Mouse (Mus musculus): ENCODE data around the gene Ttll6. TPM values are rescaled to one million over a fixed set of nuclear protein-coding genes. Genes with fewer than 3 reads are reported as not detected.
"Not testable (repeated sequence)": the region's sequence is repeated elsewhere in the genome, so short reads cannot be mapped to it uniquely, and the experiment has no call there.

The Ttll6 gene
- not detected in 2 replicates for total RNA-seq (2017)

DNA sequence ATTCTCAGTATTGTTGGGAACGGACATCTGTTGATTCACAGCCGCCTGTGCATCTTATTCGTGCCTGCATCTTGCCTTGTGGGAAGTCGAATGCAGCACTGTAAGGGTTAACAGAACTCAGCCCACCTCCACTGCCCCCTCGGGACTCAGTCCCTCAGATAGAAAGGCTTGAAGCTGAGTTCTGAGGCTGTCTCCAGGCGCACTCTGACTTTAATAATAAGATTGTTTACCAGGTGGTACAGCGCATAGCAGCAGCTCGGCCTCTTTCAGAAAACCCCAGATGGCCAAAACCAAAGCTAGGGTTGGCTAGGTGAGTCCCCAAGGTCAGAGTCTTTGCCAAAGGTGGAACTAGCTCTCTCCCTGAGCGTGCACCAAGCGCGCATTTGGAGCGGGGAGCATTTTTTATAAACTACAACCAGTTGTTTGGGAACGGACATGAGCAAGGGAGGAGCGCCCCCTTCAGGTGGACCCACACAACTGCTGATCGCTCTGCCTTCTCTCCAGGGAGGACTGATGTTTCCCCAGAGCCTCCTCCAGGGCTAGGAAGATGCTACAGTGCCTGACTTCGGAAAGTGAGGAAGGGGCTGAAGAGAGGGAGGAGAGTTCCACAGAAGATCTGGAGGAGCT lies at the start of gene Ttll6:
Gene Ttll6 (plus strand): TSS at position 548 of the 627 bp plus-strand sequence.
- ATAC-seq (ENCODE audit: extremely low read depth, insufficient number of reproducible peaks, low FRiP score, poor library complexity, severe bottlenecking), result no peak

DNA sequence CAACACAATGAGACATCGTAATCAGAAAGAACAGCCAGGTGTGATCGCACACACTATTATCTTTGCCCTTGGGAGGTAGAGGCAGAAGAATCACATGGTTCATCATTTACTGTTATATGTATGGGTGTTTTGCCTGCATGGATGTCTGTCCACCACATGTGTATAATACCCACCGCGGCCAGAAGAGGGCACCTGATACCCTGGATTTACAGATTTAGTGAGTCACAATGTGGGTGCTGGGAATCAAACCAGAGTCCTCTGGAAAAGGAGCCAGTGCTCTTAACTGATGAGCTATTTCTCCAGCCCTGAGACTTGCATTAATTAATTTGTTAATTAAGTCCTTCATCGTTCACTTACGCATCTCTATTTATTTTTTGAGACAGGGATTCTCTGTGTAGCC lies 45.6 kb upstream of the Ttll6 start:
- no peak for ATAC-seq (ENCODE audit: extremely low read depth, insufficient number of reproducible peaks, low FRiP score, poor library complexity, severe bottlenecking)

GRCm38 (mm10) chr11:96091073-96091472 lies 42.5 kb upstream of the Ttll6 start:
- no peak for ATAC-seq (ENCODE audit: extremely low read depth, insufficient number of reproducible peaks, low FRiP score, poor library complexity, severe bottlenecking)

DNA sequence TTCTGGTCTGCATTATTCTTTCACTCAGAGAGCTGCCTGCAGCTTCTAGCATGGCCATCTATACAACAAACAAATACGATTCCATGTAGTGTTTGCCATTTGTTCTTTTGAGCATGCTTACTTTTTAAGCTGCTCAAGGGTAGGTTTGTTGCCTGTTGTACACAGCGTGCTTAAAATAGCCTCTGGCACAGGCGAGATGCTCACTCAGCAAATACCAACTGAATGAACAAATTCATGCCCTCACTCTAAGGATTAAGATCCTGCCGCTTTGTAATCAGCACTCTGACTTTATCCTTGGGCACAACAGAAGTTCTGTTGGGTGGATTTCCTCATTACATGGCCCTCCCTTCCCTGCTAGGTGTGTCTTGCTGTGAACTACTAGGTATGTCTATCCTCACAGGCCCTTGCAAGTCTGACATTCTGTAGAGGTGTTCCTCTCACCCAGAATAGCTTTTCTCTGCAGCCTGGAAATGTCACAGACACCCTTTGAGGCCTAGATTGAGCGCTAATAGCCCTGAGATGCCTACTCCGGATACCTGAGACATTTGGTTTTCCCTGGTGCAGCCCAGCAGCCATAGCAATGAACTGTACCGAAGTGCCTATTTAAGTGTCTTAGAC lies 40.8 kb upstream of the Ttll6 start:
- no peak for ATAC-seq (ENCODE audit: extremely low read depth, insufficient number of reproducible peaks, low FRiP score, poor library complexity, severe bottlenecking)

DNA sequence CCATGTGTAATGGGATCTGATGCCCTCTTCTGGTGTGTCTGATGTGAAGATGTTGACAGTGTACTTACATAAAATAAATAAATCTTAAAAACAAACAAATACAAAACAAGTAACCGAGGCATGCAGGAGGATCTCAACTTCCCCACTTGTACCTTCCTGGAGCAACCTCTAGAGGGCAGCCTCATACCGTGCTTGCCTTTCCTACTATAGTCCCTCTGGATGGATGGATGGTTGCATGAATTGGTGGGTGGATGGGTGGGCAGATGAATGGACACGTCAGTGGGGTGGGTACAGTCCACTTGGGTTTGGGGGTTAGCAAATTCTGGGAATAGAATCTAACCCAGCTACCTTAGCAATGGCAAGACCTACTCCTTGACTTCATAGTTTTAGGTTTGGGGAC lies 40.2 kb upstream of the Ttll6 start:
- 0 out of 2 replicates have a peak, but pooled peaks have one; percentile 41 for ATAC-seq (ENCODE audit: extremely low read depth, insufficient number of reproducible peaks, low FRiP score, poor library complexity, severe bottlenecking)

DNA sequence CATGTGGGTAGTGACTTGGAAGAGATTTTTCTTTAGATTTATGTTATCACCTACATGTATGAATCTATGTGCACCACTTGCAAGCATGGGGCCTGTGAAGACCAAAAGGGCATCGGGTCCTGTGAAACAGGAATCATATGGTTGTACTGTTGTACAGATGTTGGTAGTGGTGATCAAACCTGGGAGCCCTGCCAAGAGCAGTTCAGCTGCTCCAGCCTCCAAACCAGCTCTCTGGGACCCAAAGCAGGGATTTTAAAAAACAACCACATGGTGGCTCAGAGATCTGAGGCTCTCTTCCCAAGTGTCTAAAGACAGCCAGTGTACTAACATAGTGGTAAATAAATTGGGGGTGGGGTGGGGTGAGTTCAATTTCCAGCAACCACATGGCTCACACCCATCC lies 25.2 kb upstream of the Ttll6 start:
- ATAC-seq (ENCODE audit: extremely low read depth, insufficient number of reproducible peaks, low FRiP score, poor library complexity, severe bottlenecking), result no peak

- ATAC-seq (ENCODE audit: extremely low read depth, insufficient number of reproducible peaks, low FRiP score, poor library complexity, severe bottlenecking), result not testable (repeated sequence)
These were observed 22.6 kb upstream of the Ttll6 start for GRCm38 (mm10) chr11:96110950-96111349.

- ATAC-seq (ENCODE audit: extremely low read depth, insufficient number of reproducible peaks, low FRiP score, poor library complexity, severe bottlenecking), result no peak
These were observed 21.8 kb upstream of the Ttll6 start, which contains the start of gene Calcoco2 for GRCm38 (mm10) chr11:96111751-96112150. Calcoco2 (minus strand) TSS chr11:96111964.

GRCm38 (mm10) chr11:96114077-96114476 lies 19.5 kb upstream of the Ttll6 start:
- no peak for ATAC-seq (ENCODE audit: extremely low read depth, insufficient number of reproducible peaks, low FRiP score, poor library complexity, severe bottlenecking)

GRCm38 (mm10) chr11:96115416-96115815 lies 18.2 kb upstream of the Ttll6 start:
- ATAC-seq (ENCODE audit: extremely low read depth, insufficient number of reproducible peaks, low FRiP score, poor library complexity, severe bottlenecking), result no peak

DNA sequence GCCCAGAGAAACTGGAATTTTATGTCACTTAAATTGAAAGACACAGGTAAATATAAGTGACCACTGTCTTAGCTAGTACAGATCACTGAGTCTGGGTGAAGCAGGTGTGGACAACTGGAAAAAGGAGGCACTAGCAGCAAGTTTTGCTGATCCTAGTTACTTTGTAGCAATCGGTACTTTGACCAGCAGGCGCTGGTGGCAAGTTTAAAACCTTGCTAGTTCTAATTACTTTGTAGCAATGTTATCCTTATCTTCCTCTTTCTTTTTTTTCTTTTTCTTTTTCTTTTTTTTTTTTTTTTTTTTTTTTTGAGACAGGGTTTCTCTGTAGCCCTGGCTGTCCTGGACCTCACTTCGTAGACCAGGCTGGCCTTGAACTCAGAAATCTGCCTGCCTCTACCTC lies 17.5 kb upstream of the Ttll6 start:
- ATAC-seq (ENCODE audit: extremely low read depth, insufficient number of reproducible peaks, low FRiP score, poor library complexity, severe bottlenecking), result no peak

DNA sequence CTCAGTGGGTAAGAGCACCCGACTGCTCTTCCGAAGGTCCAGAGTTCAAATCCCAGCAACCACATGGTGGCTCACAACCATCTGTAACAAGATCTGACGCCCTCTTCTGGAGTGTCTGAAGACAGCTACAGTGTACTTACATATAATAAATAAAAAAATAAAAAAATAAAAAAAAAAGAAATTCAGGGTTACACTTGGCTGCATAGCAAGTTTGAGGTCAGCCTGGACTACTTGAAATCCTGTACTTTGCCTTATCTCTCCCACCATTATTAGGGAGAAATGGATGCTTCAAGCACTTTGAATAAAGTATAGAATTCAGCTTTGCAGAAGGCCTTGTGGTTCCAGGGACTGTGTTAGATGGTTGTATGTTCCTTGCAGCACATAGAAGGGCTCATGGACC lies 16.7 kb upstream of the Ttll6 start:
- not testable (repeated sequence) for ATAC-seq (ENCODE audit: extremely low read depth, insufficient number of reproducible peaks, low FRiP score, poor library complexity, severe bottlenecking)

- no peak for ATAC-seq (ENCODE audit: extremely low read depth, insufficient number of reproducible peaks, low FRiP score, poor library complexity, severe bottlenecking)
These were observed 14.2 kb upstream of the Ttll6 start for GRCm38 (mm10) chr11:96119401-96119800.

DNA sequence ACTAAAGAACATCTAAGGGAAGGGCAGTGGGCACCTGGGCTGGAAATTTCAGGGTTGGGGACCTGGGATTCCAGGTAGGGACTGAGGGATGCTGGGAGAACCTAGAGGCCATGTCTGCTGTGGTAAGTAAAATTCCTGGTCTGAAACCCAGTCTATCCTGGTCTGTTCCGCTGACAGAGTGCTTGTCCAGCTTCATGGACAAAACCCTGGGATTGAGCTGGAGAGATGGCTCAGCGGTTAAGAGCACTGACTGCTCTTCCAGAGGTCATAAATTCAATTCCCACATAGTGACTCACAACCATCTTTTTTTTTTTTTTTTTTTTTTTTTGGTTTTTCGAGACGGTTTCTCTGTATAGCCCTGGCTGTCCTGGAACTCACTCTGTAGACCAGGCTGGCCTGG lies 10.8 kb upstream of the Ttll6 start:
- ATAC-seq (ENCODE audit: extremely low read depth, insufficient number of reproducible peaks, low FRiP score, poor library complexity, severe bottlenecking), result not testable (repeated sequence)

DNA sequence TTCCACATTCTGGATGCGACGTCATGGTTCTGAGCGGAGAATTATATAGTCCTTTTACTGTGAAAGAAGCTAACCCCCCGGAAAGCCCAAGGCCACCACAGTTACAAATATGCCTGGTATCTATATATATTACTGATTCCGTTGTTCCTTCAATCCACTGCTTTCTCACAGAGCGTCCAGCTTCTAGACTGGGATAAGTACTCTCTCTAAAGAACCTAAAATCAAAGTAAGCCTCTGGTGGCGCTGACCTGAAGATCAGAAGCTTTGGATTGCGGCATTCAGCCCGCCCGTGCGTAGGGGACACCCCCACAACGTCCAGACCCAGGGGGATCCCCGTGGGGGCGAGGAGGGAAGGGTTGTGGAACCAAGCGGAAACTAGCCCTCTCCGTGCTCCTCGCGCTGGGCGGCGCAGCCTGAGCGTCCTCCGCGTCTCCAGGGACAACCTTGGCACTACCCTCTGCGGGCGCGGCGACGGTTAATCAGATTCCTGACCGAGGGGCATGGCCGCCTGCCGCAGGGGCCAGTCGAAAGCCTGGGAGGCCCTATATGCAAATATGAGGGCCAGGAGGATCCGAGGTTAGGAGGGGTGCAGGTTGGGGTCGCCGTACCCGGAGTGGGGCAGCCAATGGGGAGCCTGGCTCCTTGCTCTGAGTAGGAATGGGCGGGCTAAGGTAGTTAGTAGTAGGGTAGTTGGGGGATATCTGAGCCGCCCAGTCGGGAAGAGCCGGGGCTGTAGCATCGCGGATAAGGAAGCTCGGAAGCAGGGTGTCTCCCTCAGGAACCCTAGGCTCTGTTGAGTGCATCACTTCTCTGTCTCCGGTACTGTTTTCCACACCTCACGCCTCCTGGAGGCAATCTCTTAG lies 9.3 kb upstream of the Ttll6 start:
- ATAC-seq (ENCODE audit: extremely low read depth, insufficient number of reproducible peaks, low FRiP score, poor library complexity, severe bottlenecking), result no peak

GRCm38 (mm10) chr11:96130606-96131005 lies 3.0 kb upstream of the Ttll6 start:
- no peak for ATAC-seq (ENCODE audit: extremely low read depth, insufficient number of reproducible peaks, low FRiP score, poor library complexity, severe bottlenecking)

- ATAC-seq (ENCODE audit: extremely low read depth, insufficient number of reproducible peaks, low FRiP score, poor library complexity, severe bottlenecking), result no peak
These were observed 2.3 kb downstream of the Ttll6 start for GRCm38 (mm10) chr11:96135847-96136246.

GRCm38 (mm10) chr11:96140726-96141175 lies 7.2 kb downstream of the Ttll6 start:
- ATAC-seq (ENCODE audit: extremely low read depth, insufficient number of reproducible peaks, low FRiP score, poor library complexity, severe bottlenecking), result no peak

DNA sequence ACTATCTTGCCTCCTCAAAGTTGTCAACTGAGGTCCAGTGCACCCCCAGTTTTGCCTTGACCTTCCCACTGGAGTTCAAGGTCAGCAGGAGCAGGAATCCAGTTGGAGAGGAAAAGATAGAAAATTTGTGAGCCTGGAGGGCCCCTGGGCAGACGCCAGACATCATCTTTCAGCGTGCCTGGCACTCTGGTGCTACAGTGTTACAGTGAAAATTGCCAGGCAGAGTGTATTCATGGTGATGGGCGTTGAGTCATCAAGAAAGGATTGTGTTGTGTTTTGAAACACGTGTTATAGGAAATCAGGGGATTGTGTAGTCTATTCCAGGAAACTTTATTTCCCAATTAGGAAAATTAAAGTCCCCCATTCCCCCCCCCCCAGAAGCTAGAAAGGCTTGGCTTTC lies 10.2 kb downstream of the Ttll6 start:
- no peak for ATAC-seq (ENCODE audit: extremely low read depth, insufficient number of reproducible peaks, low FRiP score, poor library complexity, severe bottlenecking)

Data from neutrophil, adult 5-6 weeks (primary cell).